Mouse (Mus musculus) E14TG2a.4 (cell line): ENCODE data around the gene Fbxl16.

ENCODE experiments used
- H3K27me3 ChIP-seq: 2 replicates; pipeline ENCODE4 v1.6.1; 2014; ENCODE audit warnings: low read length, control low read depth; ENCODE audit not compliant: insufficient read depth
- H3K36me3 ChIP-seq: 2 replicates; pipeline ENCODE4 v1.6.1; 2014; ENCODE audit warnings: low read length, control low read depth; ENCODE audit not compliant: insufficient read depth
- H3K4me1 ChIP-seq: replicated peaks from 2 replicates; pipeline ENCODE4 v1.6.1; 2014; ENCODE audit warnings: low read depth, low read length, control low read depth
- H3K4me3 ChIP-seq: replicated peaks from 2 replicates; pipeline ENCODE4 v1.5.1; 2014; ENCODE audit warnings: mild to moderate bottlenecking, low read length
- H3K9me3 ChIP-seq: 2 replicates; pipeline ENCODE4 v1.6.1; 2014; ENCODE audit warnings: low read length, control low read depth
- CTCF ChIP-seq: conservative IDR thresholded peaks from 2 replicates; pipeline ENCODE4 v1.5.1; 2014; ENCODE audit warnings: low read length
- NANOG ChIP-seq: IDR thresholded peaks from 2 replicates; pipeline ENCODE4 v1.6.1; 2014; ENCODE audit warnings: borderline replicate concordance, low read length, mixed read lengths
- POU5F1 ChIP-seq: IDR thresholded peaks from 2 replicates; pipeline ENCODE4 v1.6.1; 2014; ENCODE audit warnings: low read length, borderline replicate concordance

Gene Fbxl16

DNA sequence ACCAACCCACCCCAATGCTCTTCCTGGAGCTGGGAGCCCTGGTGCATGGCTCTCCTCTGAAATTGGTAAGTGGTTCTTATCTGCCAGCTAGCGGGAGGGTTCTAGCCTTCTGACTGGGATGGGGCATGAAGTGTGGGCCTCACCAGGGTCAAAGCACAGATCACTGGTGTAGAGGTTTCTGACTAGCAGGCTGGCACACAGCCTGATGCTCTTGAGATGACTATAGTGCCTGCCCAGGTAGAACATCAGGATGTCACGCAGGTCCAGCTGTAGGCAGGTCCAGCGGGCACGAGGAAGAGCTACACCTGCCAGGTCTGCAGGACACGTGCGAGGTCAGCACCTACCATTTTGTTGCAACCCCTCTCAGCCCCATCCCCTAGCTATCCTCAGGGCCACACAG is 51.3 kb downstream of the Fbxl16 start:
- Histone ChIP-seq H3K4me3 (0 out of 2 replicates have a peak overlapping the region, but pooled peaks have one; percentile 88), H3K4me1 (peaks cover 37% of the 10 kb centered on the region), H3K9me3 (no peaks in the 10 kb centered on the region), H3K27me3 (no peaks in the 10 kb centered on the region; the same call in 1 of the 2 replicates), H3K36me3 (peaks cover 35% of the 10 kb centered on the region)
- TF ChIP-seq POU5F1: no peak
- TF ChIP-seq CTCF: no peak
- no peak for TF ChIP-seq NANOG

GRCm38 (mm10) chr17:25860832-25861703 is 52.2 kb downstream of the Fbxl16 start, which contains the start of gene Wdr90:
Wdr90 (minus strand) TSS chr17:25861501.
- no peaks in the 10 kb centered on the region; the same call in 1 of the 2 replicates for H3K27me3 ChIP-seq
- H3K4me3 ChIP-seq: peak within 1 kb of the TSS; percentile 88
- TF ChIP-seq CTCF: no peak
- TF ChIP-seq POU5F1: no peak
- no peak for TF ChIP-seq NANOG
- H3K36me3 ChIP-seq: peaks cover 33% of the 10 kb centered on the region
- peaks cover 37% of the 10 kb centered on the region for H3K4me1 ChIP-seq
- no peaks in the 10 kb centered on the region for H3K9me3 ChIP-seq

DNA sequence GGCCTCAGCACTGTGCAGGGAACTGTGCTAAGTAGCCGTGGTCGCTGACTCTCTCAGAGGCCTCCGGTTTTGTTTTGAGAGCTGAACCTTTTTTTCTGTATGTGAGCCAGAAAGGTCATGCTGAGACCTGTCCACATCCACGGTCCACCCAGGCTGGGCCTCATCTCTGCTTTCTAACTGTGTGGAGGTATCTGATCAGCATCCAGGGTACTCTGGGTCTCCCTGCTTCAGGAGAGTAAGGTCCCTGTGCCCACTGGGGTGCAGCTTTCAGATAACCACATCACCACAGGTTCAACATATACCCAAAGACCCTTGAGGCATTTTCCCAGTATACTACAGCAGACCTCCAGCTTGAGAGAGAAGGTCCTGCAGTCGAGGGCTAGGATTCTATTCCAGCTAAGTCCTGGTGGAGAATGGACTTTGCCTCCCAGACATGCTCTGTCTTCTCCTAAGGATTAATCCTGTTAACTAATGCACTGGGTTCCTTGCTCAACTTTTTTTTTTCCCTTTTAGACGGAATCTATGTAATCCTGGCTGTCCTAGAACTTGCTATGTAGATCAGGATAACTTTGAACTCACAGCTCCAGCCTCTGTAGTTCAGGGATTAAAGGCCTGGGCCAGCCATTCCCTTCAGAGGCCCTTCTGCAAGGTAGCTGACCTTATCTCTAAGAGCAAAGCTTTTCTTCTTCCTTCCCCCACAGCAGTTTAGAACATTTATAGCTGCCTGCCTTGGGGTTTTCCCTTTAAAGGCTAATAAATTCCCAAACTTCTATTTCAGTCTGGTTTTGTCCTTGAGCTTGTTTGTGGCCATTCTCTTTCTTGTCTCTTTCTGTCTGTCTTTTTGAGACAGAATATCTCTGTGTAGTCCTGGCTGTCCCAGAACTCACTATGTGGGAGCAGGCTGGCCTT is 53.1 kb downstream of the Fbxl16 start:
- no peaks in the 10 kb centered on the region; the same call in 1 of the 2 replicates for H3K27me3 ChIP-seq
- H3K36me3 ChIP-seq: peaks cover 31% of the 10 kb centered on the region
- peak overlapping the region; percentile 88 for H3K4me3 ChIP-seq
- no peak for TF ChIP-seq NANOG
- no peak for TF ChIP-seq POU5F1
- TF ChIP-seq CTCF: no peak
- H3K4me1 ChIP-seq: peaks cover 42% of the 10 kb centered on the region
- no peaks in the 10 kb centered on the region for H3K9me3 ChIP-seq

DNA sequence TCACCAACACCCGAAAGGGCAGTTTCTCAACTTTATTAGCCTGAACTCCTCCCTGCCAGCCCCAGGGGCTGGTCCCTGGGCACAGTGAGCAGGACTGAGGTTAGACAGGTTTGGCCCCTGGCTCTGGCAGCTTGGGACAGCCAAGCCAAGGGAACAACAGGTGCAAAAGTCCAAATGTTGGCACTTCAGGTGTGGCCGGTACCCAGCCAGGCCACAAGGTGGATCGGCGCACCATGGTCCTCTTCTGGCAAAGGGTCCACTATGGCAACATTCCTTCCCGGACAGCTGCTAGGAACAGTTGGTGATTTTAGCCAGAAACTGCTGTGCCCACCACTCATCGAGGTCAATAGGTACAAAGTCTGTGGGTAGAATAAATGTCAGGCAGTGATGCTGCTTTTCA is 54.8 kb downstream of the Fbxl16 start:
- peaks cover 25% of the 10 kb centered on the region for H3K36me3 ChIP-seq

DNA sequence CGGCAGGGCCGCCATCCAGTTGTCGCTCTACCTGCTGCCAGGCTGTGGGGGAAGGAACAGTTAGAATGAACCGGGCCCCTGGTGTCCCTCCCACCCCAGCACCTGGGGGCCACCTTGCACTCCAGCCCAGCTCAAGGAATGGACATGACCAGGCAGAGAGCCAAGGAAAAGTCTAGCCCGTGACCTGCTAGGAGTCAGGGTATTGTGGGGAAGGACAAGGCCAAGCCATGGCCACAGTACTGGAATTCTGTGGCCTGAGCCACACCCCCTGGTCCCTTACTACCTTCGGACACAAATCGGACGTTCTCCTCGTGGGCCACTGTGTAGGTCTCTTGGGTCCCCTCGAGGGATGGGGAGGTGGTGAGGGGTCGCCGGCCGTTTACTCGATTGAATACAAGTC is 55.4 kb downstream of the Fbxl16 start:
- no peak for TF ChIP-seq NANOG
- no peak for TF ChIP-seq POU5F1
- Histone ChIP-seq H3K4me1 (peaks cover 56% of the 10 kb centered on the region), H3K4me3 (no peak overlapping the region), H3K27me3 (no peaks in the 10 kb centered on the region; the same call in 1 of the 2 replicates), H3K9me3 (no peaks in the 10 kb centered on the region), H3K36me3 (peaks cover 19% of the 10 kb centered on the region)

More for the DNA sequence above, 54.8 kb downstream of the Fbxl16 start:
- no peak overlapping the region for H3K4me3 ChIP-seq
- H3K4me1 ChIP-seq: peaks cover 51% of the 10 kb centered on the region
- no peaks in the 10 kb centered on the region; the same call in 1 of the 2 replicates for H3K27me3 ChIP-seq
- no peaks in the 10 kb centered on the region for H3K9me3 ChIP-seq
- TF ChIP-seq NANOG: no peak
- TF ChIP-seq CTCF: no peak
- no peak for TF ChIP-seq POU5F1

DNA sequence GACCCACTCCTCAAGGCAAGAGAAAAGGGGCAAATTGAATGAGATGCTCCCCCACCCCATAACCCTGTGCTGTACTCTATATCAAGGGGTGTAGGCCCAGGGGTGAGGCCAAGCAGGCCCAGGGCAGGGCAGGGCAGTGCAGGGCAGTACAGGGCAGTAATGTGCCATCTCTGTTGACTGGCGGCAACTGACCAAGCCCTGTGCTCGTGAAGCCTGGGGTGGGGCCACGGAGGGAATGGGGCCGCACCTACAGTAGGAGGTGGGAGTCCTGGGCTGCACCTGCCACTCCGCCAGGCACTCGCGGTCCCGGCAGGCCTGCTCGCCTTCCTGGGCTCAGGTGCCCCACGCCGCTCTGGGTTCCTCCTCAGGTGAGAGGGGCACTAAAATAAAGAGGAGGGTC is 56.4 kb downstream of the Fbxl16 start:
- TF ChIP-seq CTCF (no peak), POU5F1 (no peak), NANOG (no peak)

GRCm38 (mm10) chr17:25866172-25866571 is 57.3 kb downstream of the Fbxl16 start:
- H3K36me3 ChIP-seq: peaks cover 15% of the 10 kb centered on the region
- TF ChIP-seq POU5F1 (no peak), NANOG (no peak), CTCF (no peak)

More for the DNA sequence above, 56.4 kb downstream of the Fbxl16 start:
- no peaks in the 10 kb centered on the region for H3K9me3 ChIP-seq
- H3K27me3 ChIP-seq: no peaks in the 10 kb centered on the region; the same call in 1 of the 2 replicates
- peak overlapping the region; percentile 48 for H3K4me3 ChIP-seq
- H3K4me1 ChIP-seq: peaks cover 58% of the 10 kb centered on the region
- H3K36me3 ChIP-seq: peaks cover 15% of the 10 kb centered on the region

DNA sequence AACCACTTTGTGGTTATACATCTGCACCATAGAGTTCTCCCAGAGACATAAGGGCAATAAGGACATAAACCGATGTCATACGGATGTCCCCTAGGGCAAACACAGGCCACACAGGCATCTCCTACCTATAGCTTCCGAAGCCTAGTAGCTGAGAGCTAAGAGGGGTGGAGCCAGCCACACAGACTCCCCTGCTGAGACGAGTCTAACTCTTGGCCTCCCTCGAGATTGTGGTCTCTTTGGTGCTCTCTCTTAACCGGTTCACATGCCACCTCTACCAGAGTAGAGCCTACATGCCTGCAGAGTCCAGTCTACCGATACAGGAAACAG is 58.6 kb downstream of the Fbxl16 start:
- peaks cover 48% of the 10 kb centered on the region for H3K4me1 ChIP-seq
- H3K36me3 ChIP-seq: peaks cover 15% of the 10 kb centered on the region
- H3K9me3 ChIP-seq: no peaks in the 10 kb centered on the region
- TF ChIP-seq POU5F1: no peak
- no peak for TF ChIP-seq CTCF
- no peak for TF ChIP-seq NANOG
- no peaks in the 10 kb centered on the region for H3K27me3 ChIP-seq
- peak overlapping the region; percentile 93 for H3K4me3 ChIP-seq

More at GRCm38 (mm10) chr17:25866172-25866571, 57.3 kb downstream of the Fbxl16 start:
- no peaks in the 10 kb centered on the region for H3K27me3 ChIP-seq
- H3K9me3 ChIP-seq: no peaks in the 10 kb centered on the region
- H3K4me3 ChIP-seq: no peak overlapping the region
- H3K4me1 ChIP-seq: peaks cover 51% of the 10 kb centered on the region
